Mouse (Mus musculus) skeletal muscle tissue, postnatal 0 days (tissue): ENCODE measurements around the gene Krtap29-1. TPM values are rescaled to one million over a fixed set of nuclear protein-coding genes. Genes with fewer than 3 reads are reported as not detected.

Source experiments
- polyA plus RNA-seq: library from polyadenylated mRNA; unstranded; fragments of >200 nt; fragmentation: Nextera tagmentation; extraction: Ambion mirVana; gene quantifications from 2 replicates; pipeline ENCODE4 v1.2.1, GENCODE M21; 2015

Gene Krtap29-1
- not detected in 2 replicates for polyA plus RNA-seq

GRCm38 (mm10) chr11:99978953-99979352, at the start of gene Krtap29-1:
Krtap29-1 (minus strand) TSS chr11:99979053.

GRCm38 (mm10) chr11:100016112-100016511, 37.3 kb upstream of the Krtap29-1 start, which contains the start of gene Krt33a:
Krt33a (minus strand) TSS chr11:100016212.

DNA sequence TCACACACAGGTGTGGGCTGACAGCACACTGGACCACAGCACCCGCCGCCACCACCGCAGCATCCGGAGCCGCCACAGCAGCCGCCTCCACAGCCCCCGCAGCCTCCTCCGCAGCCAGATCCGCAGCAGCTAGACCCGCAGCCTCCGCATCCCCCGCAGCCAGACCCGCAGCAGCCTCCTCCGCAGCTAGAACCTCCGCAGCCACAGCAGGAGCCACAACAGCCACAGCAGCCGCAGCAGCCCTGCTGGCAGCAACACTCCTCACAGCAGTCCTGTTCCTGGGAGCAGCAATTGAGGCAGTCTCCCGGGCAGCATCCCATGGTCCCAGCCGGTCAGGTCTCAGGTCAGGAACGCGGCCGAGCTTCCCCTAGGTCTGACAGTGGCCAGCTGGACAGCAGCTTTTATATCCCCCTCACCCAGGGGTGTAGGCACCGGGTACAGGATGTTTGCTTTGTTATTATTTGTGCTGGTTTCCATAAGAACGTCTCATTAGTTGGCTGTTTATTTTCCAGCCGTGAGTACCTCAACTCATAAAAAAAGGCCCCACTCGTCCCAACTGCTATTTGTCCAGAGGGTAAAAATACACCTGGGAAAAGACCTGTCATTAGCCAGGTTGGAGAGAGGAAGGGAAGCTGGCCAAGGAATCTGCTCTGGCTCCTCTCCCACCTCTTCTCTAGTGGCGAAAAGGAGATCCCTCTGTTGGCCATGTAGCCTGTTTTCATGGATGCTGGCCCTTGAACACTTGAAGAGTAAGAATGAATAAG, 14.9 kb upstream of the Krtap29-1 start, which contains the start of gene Krtap17-1:
Krtap17-1 (minus strand) TSS at position 375 of the 764 bp plus-strand sequence.

GRCm38 (mm10) chr11:99986180-99986647, 7.4 kb upstream of the Krtap29-1 start, which contains the start of gene Krtap16-1:
Krtap16-1 (minus strand) TSS chr11:99986597.

GRCm38 (mm10) chr11:99948175-99948574, 30.7 kb downstream of the Krtap29-1 start, which contains the start of gene Krtap9-5:
Krtap9-5 (plus strand) TSS chr11:99948475.

GRCm38 (mm10) chr11:99935991-99936390, 42.9 kb downstream of the Krtap29-1 start, which contains the start of gene Krtap31-2:
Krtap31-2 (plus strand) TSS chr11:99936291.

Other genes starting within 250 kb of the Krtap29-1 start
- not detected in 2 replicates for gene Gm14180, start 244.8 kb downstream of the Krtap29-1 start, polyA plus RNA-seq
- not detected in 2 replicates for gene Gm11595, start 206.1 kb downstream of the Krtap29-1 start, polyA plus RNA-seq
- not detected in 2 replicates for gene Krtap4-8, start 198.3 kb downstream of the Krtap29-1 start, polyA plus RNA-seq
- not detected in 2 replicates for gene Krtap4-9, start 193.9 kb downstream of the Krtap29-1 start, polyA plus RNA-seq
- not detected in 2 replicates for gene Gm11596, start 185.6 kb downstream of the Krtap29-1 start, polyA plus RNA-seq
- not detected in 2 replicates for gene Gm11569, start 180.1 kb downstream of the Krtap29-1 start, polyA plus RNA-seq
- not detected in 2 replicates for gene Gm11554, start 174.6 kb downstream of the Krtap29-1 start, polyA plus RNA-seq
- gene Krtap4-13, start 169.2 kb downstream of the Krtap29-1 start, polyA plus RNA-seq = not detected in 2 replicates
- gene Gm11564, start 163.4 kb downstream of the Krtap29-1 start, polyA plus RNA-seq = not detected in 2 replicates
- gene 2300003K06Rik, start 141.0 kb downstream of the Krtap29-1 start, polyA plus RNA-seq = not detected in 2 replicates
- not detected in 2 replicates for gene Krtap4-16, start 127.4 kb downstream of the Krtap29-1 start, polyA plus RNA-seq
- not detected in 2 replicates for gene Gm11568, start 121.1 kb downstream of the Krtap29-1 start, polyA plus RNA-seq
- not detected in 2 replicates for gene Gm11559, start 114.6 kb downstream of the Krtap29-1 start, polyA plus RNA-seq
- not detected in 2 replicates for gene Krtap9-1, start 105.7 kb downstream of the Krtap29-1 start, polyA plus RNA-seq
- not detected in 2 replicates for gene Gm11567, start 99.9 kb downstream of the Krtap29-1 start, polyA plus RNA-seq
- gene Krtap31-1, start 71.1 kb downstream of the Krtap29-1 start, polyA plus RNA-seq = not detected in 2 replicates
- gene Gm11565, start 64.3 kb downstream of the Krtap29-1 start, polyA plus RNA-seq = not detected in 2 replicates
- not detected in 2 replicates for gene Krtap31-2, start 42.8 kb downstream of the Krtap29-1 start, polyA plus RNA-seq
- gene Krtap9-5, start 30.6 kb downstream of the Krtap29-1 start, polyA plus RNA-seq = not detected in 2 replicates
- not detected in 2 replicates for gene Krtap16-1, start 7.5 kb upstream of the Krtap29-1 start, polyA plus RNA-seq
- gene Krtap17-1, start 14.9 kb upstream of the Krtap29-1 start, polyA plus RNA-seq = 0.35 TPM in 1 of 2 replicates, not detected in the other
- gene Krt33a, start 37.2 kb upstream of the Krtap29-1 start, polyA plus RNA-seq = not detected in 2 replicates
- gene Krt33b, start 50.8 kb upstream of the Krtap29-1 start, polyA plus RNA-seq = 1.1 and 1.4 TPM in 2 replicates
- not detected in 2 replicates for gene Krt34, start 62.5 kb upstream of the Krtap29-1 start, polyA plus RNA-seq
- 0.22 and 0.33 TPM in 2 replicates for gene Krt31, start 71.5 kb upstream of the Krtap29-1 start, polyA plus RNA-seq
- not detected in 2 replicates for gene Krt32, start 109.2 kb upstream of the Krtap29-1 start, polyA plus RNA-seq
- 0.07 TPM in 1 of 2 replicates, not detected in the other for gene Krt35, start 117.2 kb upstream of the Krtap29-1 start, polyA plus RNA-seq
- gene Krt36, start 126.6 kb upstream of the Krtap29-1 start, polyA plus RNA-seq = not detected in 2 replicates
- gene Krt13, start 142.5 kb upstream of the Krtap29-1 start, polyA plus RNA-seq = not detected in 2 replicates
- 19.8 TPM in 1 of 2 replicates, not detected in the other for gene Krt15, start 156.9 kb upstream of the Krtap29-1 start, polyA plus RNA-seq
- gene Krt19, start 169.6 kb upstream of the Krtap29-1 start, polyA plus RNA-seq = 0.55 and 0.63 TPM in 2 replicates
- not detected in 2 replicates for gene Krt9, start 214.2 kb upstream of the Krtap29-1 start, polyA plus RNA-seq
- 0.09 and 68.1 TPM in 2 replicates for gene Krt14, start 228.5 kb upstream of the Krtap29-1 start, polyA plus RNA-seq